Mouse (Mus musculus) liver, adult 2 months (tissue): ENCODE data around the gene Ankle2.

Experiments
- CTCF ChIP-seq: fragments of 200-500 bp; IDR thresholded peaks from 2 replicates; pipeline ENCODE4 v1.5.1; 2011; ENCODE audit warnings: low read depth, low read length, control low read depth
- POLR2A ChIP-seq: fragments of 200-500 bp; IDR thresholded peaks from 2 replicates; pipeline ENCODE4 v1.6.1; 2011; ENCODE audit warnings: low read length, control low read depth; ENCODE audit not compliant: insufficient read depth; ENCODE audit errors: extremely low read depth

- no peak for TF ChIP-seq CTCF
- no peak for TF ChIP-seq POLR2A
Measured at GRCm38 (mm10) chr5:110285156-110285555, 54.4 kb downstream of the Ankle2 start.
